Mouse (Mus musculus) liver, postnatal 0 days (tissue): ENCODE measurements around the gene Ctnnbl1.

Source experiments
- CTCF ChIP-seq: sonication (generic); IDR thresholded peaks from 2 replicates; pipeline ENCODE4 v1.5.1; 2016; ENCODE audit warnings: antibody characterized with exemption, low read depth
- EP300 ChIP-seq: IDR thresholded peaks from 2 replicates; pipeline ENCODE4 v1.6.1; 2016; ENCODE audit warnings: antibody characterized with exemption, low read depth, mild to moderate bottlenecking

- TF ChIP-seq EP300 = no peak
- TF ChIP-seq CTCF = no peak
These were observed 36.5 kb downstream of the Ctnnbl1 start for GRCm38 (mm10) chr2:157773661-157774060.
